Mouse (Mus musculus): ENCODE data around the gene Sema6c. TPM values are rescaled to one million over a fixed set of nuclear protein-coding genes. Genes with fewer than 3 reads are reported as not detected.

Sema6c gene
- polyA plus RNA-seq, 1 experiment from 2014 or later: 1.4 TPM

Small RNA genes within 50 kb of the gene (microRNA-seq; reads per million reads assigned to microRNA genes)
- gene Mir8099-1 (ENCODE audit: borderline number of aligned reads): not detected

Other genes with a start within 250 kb of the Sema6c start
- gene Selenbp1, start 227.4 kb upstream of the Sema6c start, polyA plus RNA-seq (2015; fragmentation: Nextera tagmentation; extraction: Ambion mirVana): 12.6 and 14.3 TPM in 2 replicates
- gene Rfx5, start 206.4 kb upstream of the Sema6c start, polyA plus RNA-seq (2015; fragmentation: Nextera tagmentation; extraction: Ambion mirVana): 7.1 and 7.3 TPM in 2 replicates
- gene Pi4kb, start 185.7 kb upstream of the Sema6c start, polyA plus RNA-seq (2015; fragmentation: Nextera tagmentation; extraction: Ambion mirVana): 18.4 and 21.6 TPM in 2 replicates
- gene Zfp687, start 145.0 kb upstream of the Sema6c start, polyA plus RNA-seq (2015; fragmentation: Nextera tagmentation; extraction: Ambion mirVana): 16.7 and 18.4 TPM in 2 replicates
- 310 and 313 TPM in 2 replicates for gene Psmd4, start 117.8 kb upstream of the Sema6c start, polyA plus RNA-seq (2015; fragmentation: Nextera tagmentation; extraction: Ambion mirVana)
- gene Pip5k1a, start 53.5 kb upstream of the Sema6c start, polyA plus RNA-seq (2015; fragmentation: Nextera tagmentation; extraction: Ambion mirVana): 19.9 and 22.6 TPM in 2 replicates
- gene Vps72, start 49.4 kb upstream of the Sema6c start, polyA plus RNA-seq (2015; fragmentation: Nextera tagmentation; extraction: Ambion mirVana): 86.1 and 93.6 TPM in 2 replicates
- 1.6 and 1.8 TPM in 2 replicates for gene Tmod4, start 36.0 kb upstream of the Sema6c start, polyA plus RNA-seq (2015; fragmentation: Nextera tagmentation; extraction: Ambion mirVana)
- 77.4 and 81.3 TPM in 2 replicates for gene Scnm1, start 26.4 kb upstream of the Sema6c start, polyA plus RNA-seq (2015; fragmentation: Nextera tagmentation; extraction: Ambion mirVana)
- gene Lysmd1, start 26.4 kb upstream of the Sema6c start, polyA plus RNA-seq (2015; fragmentation: Nextera tagmentation; extraction: Ambion mirVana): 21.1 and 23.4 TPM in 2 replicates
- gene Tnfaip8l2, start 18.1 kb upstream of the Sema6c start, polyA plus RNA-seq (2015; fragmentation: Nextera tagmentation; extraction: Ambion mirVana): 39.0 and 41.2 TPM in 2 replicates
- gene Gabpb2, start 57.5 kb downstream of the Sema6c start, polyA plus RNA-seq (2015; fragmentation: Nextera tagmentation; extraction: Ambion mirVana): 9.3 and 13.8 TPM in 2 replicates
- gene Cdc42se1, start 68.3 kb downstream of the Sema6c start, polyA plus RNA-seq (2015; fragmentation: Nextera tagmentation; extraction: Ambion mirVana): 167 and 178 TPM in 2 replicates
- gene Mllt11, start 71.7 kb downstream of the Sema6c start, polyA plus RNA-seq (2015; fragmentation: Nextera tagmentation; extraction: Ambion mirVana): 14.0 and 15.7 TPM in 2 replicates
- 0.32 and 0.39 TPM in 2 replicates for gene Gm128, start 81.1 kb downstream of the Sema6c start, polyA plus RNA-seq (2015; fragmentation: Nextera tagmentation; extraction: Ambion mirVana)
- 0.35 and 0.40 TPM in 2 replicates for gene Bnipl, start 90.7 kb downstream of the Sema6c start, polyA plus RNA-seq (2015; fragmentation: Nextera tagmentation; extraction: Ambion mirVana)
- 20.1 and 22.8 TPM in 2 replicates for gene Mindy1, start 120.9 kb downstream of the Sema6c start, polyA plus RNA-seq (2015; fragmentation: Nextera tagmentation; extraction: Ambion mirVana)
- 9.0 and 10.1 TPM in 2 replicates for gene Prune1, start 121.6 kb downstream of the Sema6c start, polyA plus RNA-seq (2015; fragmentation: Nextera tagmentation; extraction: Ambion mirVana)
- 0.50 and 0.73 TPM in 2 replicates for gene Anxa9, start 146.7 kb downstream of the Sema6c start, polyA plus RNA-seq (2015; fragmentation: Nextera tagmentation; extraction: Ambion mirVana)
- gene Cers2, start 154.3 kb downstream of the Sema6c start, polyA plus RNA-seq (2015; fragmentation: Nextera tagmentation; extraction: Ambion mirVana): 120 and 126 TPM in 2 replicates
- 22.6 and 23.8 TPM in 2 replicates for gene Setdb1, start 196.7 kb downstream of the Sema6c start, polyA plus RNA-seq (2015; fragmentation: Nextera tagmentation; extraction: Ambion mirVana)
- not detected in 2 replicates for gene 4930558C23Rik, start 242.4 kb downstream of the Sema6c start, polyA plus RNA-seq (2015; fragmentation: Nextera tagmentation; extraction: Ambion mirVana)

All from thymus, postnatal 0 days (tissue).